Mouse (Mus musculus) forebrain, embryonic 15.5 days (tissue): ENCODE data around the gene A630001G21Rik. TPM values are rescaled to one million over a fixed set of nuclear protein-coding genes. Genes with fewer than 3 reads are reported as not detected.

Experiments
- ATAC-seq: fragments of 200-750 bp; cut with Nextera tagmentation; replicated peaks from 2 replicates; pipeline ENCODE4 v1.8.0; 2017; ENCODE audit warnings: mild to moderate bottlenecking, moderate TSS enrichment, moderate library complexity
- H3K27ac ChIP-seq: fragments of 300-500 bp; sonication (generic); replicated peaks from 2 replicates; pipeline ENCODE4 v1.5.1; 2015; ENCODE audit warnings: mild to moderate bottlenecking, inconsistent platforms
- H3K27me3 ChIP-seq: fragments of 300-500 bp; sonication (generic); 2 replicates; pipeline ENCODE4 v1.6.1; 2015; ENCODE audit warnings: inconsistent platforms
- H3K36me3 ChIP-seq: fragments of 300-500 bp; sonication (generic); 2 replicates; pipeline ENCODE4 v1.6.1; 2015; ENCODE audit warnings: mild to moderate bottlenecking, inconsistent platforms
- H3K4me1 ChIP-seq: fragments of 300-500 bp; sonication (generic); 2 replicates; pipeline ENCODE4 v1.6.1; 2015; ENCODE audit warnings: inconsistent platforms
- H3K4me2 ChIP-seq: fragments of 300-500 bp; sonication (generic); replicated peaks from 2 replicates; pipeline ENCODE4 v1.6.1; 2015; ENCODE audit warnings: mild to moderate bottlenecking, inconsistent platforms
- H3K4me3 ChIP-seq: fragments of 300-500 bp; sonication (generic); 2 replicates; pipeline ENCODE4 v1.5.1; 2015; ENCODE audit warnings: mild to moderate bottlenecking, inconsistent platforms
- H3K9ac ChIP-seq: fragments of 300-500 bp; sonication (generic); replicated peaks from 2 replicates; pipeline ENCODE4 v1.6.1; 2015; ENCODE audit warnings: mild to moderate bottlenecking, inconsistent platforms
- H3K9me3 ChIP-seq: fragments of 300-500 bp; sonication (generic); 2 replicates; pipeline ENCODE4 v1.6.1; 2016; ENCODE audit warnings: inconsistent platforms
- WGBS: fragments of 180-500 bp; shearing (Covaris S2); methylation state at CpG from one replicate; pipeline ENCODE4 v1.1.7; 2015; ENCODE audit warnings: mixed read lengths; 5-methylcytosine and 5-hydroxymethylcytosine counted together
- polyA plus RNA-seq: library from polyadenylated mRNA; unstranded; fragments of >200 nt; fragmentation: Nextera tagmentation; extraction: Ambion mirVana; gene quantifications from 2 replicates; pipeline ENCODE4 v1.2.1, GENCODE M21; 2015

A630001G21Rik gene
- polyA plus RNA-seq, 1 experiment from 2014 or later = 0.29 TPM

DNA sequence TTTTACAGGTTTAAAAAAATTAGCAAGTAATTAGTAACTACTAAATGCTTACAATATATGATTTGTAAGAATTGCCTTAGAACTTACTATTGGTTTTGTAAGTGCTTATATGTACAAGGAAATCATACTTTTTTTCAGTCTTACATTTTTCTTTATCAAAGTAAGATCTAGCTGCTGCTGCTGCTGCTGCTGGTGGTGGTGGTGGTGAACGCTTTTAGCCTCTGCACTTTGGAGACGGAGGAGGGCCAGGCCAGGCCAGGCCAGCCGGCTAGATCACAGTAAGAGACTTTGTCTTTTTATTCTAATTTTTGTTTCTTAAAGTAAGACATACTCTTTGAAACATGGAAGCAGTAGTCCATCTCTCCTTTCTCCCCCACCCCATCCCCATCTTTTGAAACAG lies 16.8 kb upstream of the A630001G21Rik start:
- H3K36me3 ChIP-seq = 0 out of 2 replicates have a peak, but pooled peaks cover 3% of the 10 kb centered on the region
- peak overlapping the region; percentile 30 for H3K4me2 ChIP-seq
- no peak overlapping the region for H3K9ac ChIP-seq
- H3K9me3 ChIP-seq = no peaks in the 10 kb centered on the region
- H3K4me3 ChIP-seq = no peak overlapping the region
- WGBS = 63% methylated on average over 3 of the region's 3 CpGs
- no peak for ATAC-seq
- no peak overlapping the region for H3K27ac ChIP-seq
- peaks cover 16% of the 10 kb centered on the region for H3K4me1 ChIP-seq
- no peaks in the 10 kb centered on the region for H3K27me3 ChIP-seq

- Histone ChIP-seq H3K36me3 (0 out of 2 replicates have a peak, but pooled peaks cover 3% of the 10 kb centered on the region), H3K9me3 (no peaks in the 10 kb centered on the region), H3K4me2 (peak overlapping the region; percentile 58), H3K4me1 (peaks cover 16% of the 10 kb centered on the region), H3K9ac (peak overlapping the region; percentile 90), H3K27me3 (no peaks in the 10 kb centered on the region), H3K4me3 (peak overlapping the region; percentile 82), H3K27ac (peak overlapping the region; percentile 95)
- peak; percentile 18 for ATAC-seq
- WGBS = under 1% methylated on average over 38 of the region's 38 CpGs
Measured at GRCm38 (mm10) chr1:85794106-85794771, 15.8 kb upstream of the A630001G21Rik start.

GRCm38 (mm10) chr1:85793208-85794105 lies 15.0 kb upstream of the A630001G21Rik start, which contains the start of gene Cab39:
TSS of gene Cab39 (plus strand) at chr1:85793441.
- Histone ChIP-seq H3K27ac (peak within 1 kb of the TSS; percentile 95), H3K36me3 (0 out of 2 replicates have a peak, but pooled peaks cover 3% of the 10 kb centered on the region), H3K4me2 (peak within 1 kb of the TSS; percentile 58), H3K27me3 (no peaks in the 10 kb centered on the region), H3K9ac (peak within 1 kb of the TSS; percentile 90), H3K4me1 (peaks cover 16% of the 10 kb centered on the region), H3K9me3 (no peaks in the 10 kb centered on the region), H3K4me3 (peak within 1 kb of the TSS; percentile 82)
- peak; percentile 96 for ATAC-seq
- WGBS = under 1% methylated on average over 103 of the region's 118 CpGs

- H3K9me3 ChIP-seq = no peaks in the 10 kb centered on the region
- no peak overlapping the region for H3K9ac ChIP-seq
- no peak overlapping the region for H3K4me3 ChIP-seq
- 0 out of 2 replicates have a peak, but pooled peaks cover 3% of the 10 kb centered on the region for H3K36me3 ChIP-seq
- H3K27me3 ChIP-seq = no peaks in the 10 kb centered on the region
- H3K4me2 ChIP-seq = no peak overlapping the region
- WGBS = 90% methylated on average over 3 of the region's 3 CpGs
- no peak for ATAC-seq
- peaks cover 16% of the 10 kb centered on the region for H3K4me1 ChIP-seq
- no peak overlapping the region for H3K27ac ChIP-seq
Measured at GRCm38 (mm10) chr1:85791476-85791875, 13.0 kb upstream of the A630001G21Rik start.

DNA sequence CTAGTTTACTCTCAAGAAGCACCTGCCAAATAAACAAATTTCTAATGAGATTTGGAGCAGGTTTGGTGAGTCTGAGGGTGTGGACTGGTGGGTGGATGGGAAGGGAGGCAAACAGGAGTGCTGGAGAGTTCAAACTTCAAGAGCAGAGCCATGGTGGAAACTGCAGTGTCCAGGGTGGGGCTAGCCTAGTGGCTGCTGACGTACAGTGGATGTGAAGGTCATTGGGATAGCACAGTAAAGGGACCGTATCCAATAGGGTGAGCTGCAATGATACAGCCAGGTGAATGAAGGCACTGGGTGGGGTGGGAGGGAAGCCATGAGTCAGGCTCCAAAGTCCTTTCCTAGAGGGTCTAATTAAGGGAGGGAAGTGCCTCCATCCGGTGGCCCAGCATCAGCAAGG lies 12.1 kb upstream of the A630001G21Rik start:
- Histone ChIP-seq H3K27ac (no peak overlapping the region), H3K27me3 (no peaks in the 10 kb centered on the region), H3K4me1 (peaks cover 9% of the 10 kb centered on the region), H3K9ac (no peak overlapping the region), H3K4me3 (no peak overlapping the region), H3K36me3 (no peaks in the 10 kb centered on the region), H3K4me2 (no peak overlapping the region), H3K9me3 (no peaks in the 10 kb centered on the region)
- no peak for ATAC-seq
- 84% methylated on average over 3 of the region's 3 CpGs for WGBS

DNA sequence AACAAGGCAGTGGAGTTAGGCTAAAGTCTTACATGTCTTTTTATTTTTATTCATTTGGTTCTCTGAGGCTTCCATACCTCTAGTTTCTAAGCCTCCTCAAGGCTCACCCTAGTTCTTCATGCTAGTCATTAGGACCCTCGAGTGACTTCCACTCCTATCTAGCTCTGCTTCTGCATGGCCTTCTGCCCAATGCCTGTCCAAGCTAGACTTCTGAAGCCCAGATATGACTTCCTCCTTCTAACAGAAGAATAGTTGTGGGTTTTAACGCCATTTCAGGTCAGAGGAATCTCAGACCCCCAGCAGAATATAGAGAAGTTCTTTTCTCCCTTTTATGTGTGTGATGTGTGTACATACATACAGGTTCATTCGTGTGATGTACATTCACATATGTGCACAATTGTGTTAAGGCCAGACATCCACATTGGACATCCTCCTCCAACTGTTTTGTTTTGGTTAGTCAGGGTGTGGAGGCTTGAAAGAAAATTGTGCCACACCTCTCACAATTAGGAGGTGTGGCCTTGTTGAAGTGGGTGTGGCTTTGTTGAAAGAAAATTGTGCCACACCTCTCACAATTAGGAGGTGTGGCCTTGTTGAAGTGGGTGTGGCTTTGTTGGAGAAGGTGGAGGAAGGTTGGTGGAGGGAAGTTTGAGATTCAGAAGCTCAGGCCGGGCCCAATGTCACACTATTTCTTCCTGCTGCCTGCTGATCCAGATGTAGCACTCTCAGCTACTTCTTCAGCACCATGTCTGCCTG lies 1.2 kb upstream of the A630001G21Rik start:
- 80% methylated on average over 4 of the region's 4 CpGs for WGBS
- H3K4me2 ChIP-seq = no peak overlapping the region
- H3K27me3 ChIP-seq = no peaks in the 10 kb centered on the region
- no peak overlapping the region for H3K9ac ChIP-seq
- no peaks in the 10 kb centered on the region for H3K9me3 ChIP-seq
- ATAC-seq = no peak
- H3K27ac ChIP-seq = no peak overlapping the region
- no peaks in the 10 kb centered on the region for H3K36me3 ChIP-seq
- no peaks in the 10 kb centered on the region for H3K4me1 ChIP-seq
- H3K4me3 ChIP-seq = no peak overlapping the region

GRCm38 (mm10) chr1:85779012-85779411 lies 569 bp upstream of the A630001G21Rik start:
- Histone ChIP-seq H3K4me1 (no peaks in the 10 kb centered on the region), H3K36me3 (no peaks in the 10 kb centered on the region), H3K4me2 (no peak overlapping the region), H3K9me3 (no peaks in the 10 kb centered on the region), H3K27ac (no peak overlapping the region), H3K27me3 (no peaks in the 10 kb centered on the region), H3K4me3 (no peak overlapping the region), H3K9ac (no peak overlapping the region)
- no peak for ATAC-seq
- 71% methylated on average over 3 of the region's 3 CpGs for WGBS

GRCm38 (mm10) chr1:85776154-85776553 lies 2.3 kb downstream of the A630001G21Rik start:
- Histone ChIP-seq H3K4me2 (no peak overlapping the region), H3K4me1 (no peaks in the 10 kb centered on the region), H3K27me3 (no peaks in the 10 kb centered on the region), H3K4me3 (no peak overlapping the region), H3K36me3 (no peaks in the 10 kb centered on the region), H3K9me3 (no peaks in the 10 kb centered on the region), H3K9ac (no peak overlapping the region), H3K27ac (no peak overlapping the region)
- 54% methylated on average over 10 of the region's 10 CpGs for WGBS
- no peak for ATAC-seq

DNA sequence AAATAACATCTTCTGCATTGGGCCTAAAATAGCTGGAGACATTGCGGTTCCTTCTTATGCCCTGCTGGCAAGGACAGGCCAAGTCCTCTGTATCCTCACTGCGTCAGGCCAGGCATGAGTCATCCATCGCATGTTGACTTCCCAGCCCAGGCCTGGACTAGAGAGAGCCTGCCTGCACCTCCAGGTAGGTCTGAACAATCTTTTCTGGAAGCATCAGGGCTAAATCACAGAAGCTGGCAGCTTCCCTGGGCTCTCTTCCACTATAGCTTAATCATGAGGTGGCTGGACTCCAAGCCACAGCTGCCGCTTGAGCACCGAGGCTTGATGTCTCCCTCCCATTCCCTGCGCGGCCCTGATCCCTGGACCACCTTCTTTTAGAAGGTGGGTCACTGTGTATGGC lies 3.3 kb downstream of the A630001G21Rik start:
- H3K9ac ChIP-seq = no peak overlapping the region
- no peaks in the 10 kb centered on the region for H3K4me1 ChIP-seq
- ATAC-seq = no peak
- H3K4me2 ChIP-seq = no peak overlapping the region
- 84% methylated on average over 7 of the region's 7 CpGs for WGBS
- H3K4me3 ChIP-seq = no peak overlapping the region
- H3K9me3 ChIP-seq = no peaks in the 10 kb centered on the region
- H3K36me3 ChIP-seq = no peaks in the 10 kb centered on the region
- H3K27me3 ChIP-seq = no peaks in the 10 kb centered on the region
- no peak overlapping the region for H3K27ac ChIP-seq

DNA sequence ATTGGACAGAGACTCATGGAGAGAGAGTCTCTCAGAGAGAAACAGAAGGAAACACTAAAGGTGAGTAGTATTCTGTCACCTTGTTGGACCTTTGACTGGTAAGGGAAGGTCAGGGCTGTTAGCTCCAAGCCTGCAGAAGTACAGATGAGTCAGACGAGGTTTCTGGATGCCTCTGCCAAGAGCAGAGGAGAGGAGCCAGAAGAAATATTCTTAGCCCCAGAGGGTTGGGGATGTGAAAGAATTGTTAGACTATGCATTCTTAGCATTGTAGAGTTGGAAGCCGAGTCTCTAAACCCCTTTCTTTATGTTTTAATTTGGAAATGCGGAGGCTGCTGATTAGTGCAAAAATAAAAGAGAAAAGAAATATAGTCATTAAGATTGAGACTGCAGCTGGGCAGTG lies 6.5 kb downstream of the A630001G21Rik start:
- no peaks in the 10 kb centered on the region for H3K27me3 ChIP-seq
- no peak overlapping the region for H3K4me3 ChIP-seq
- H3K9me3 ChIP-seq = no peaks in the 10 kb centered on the region
- H3K36me3 ChIP-seq = no peaks in the 10 kb centered on the region
- WGBS = 66% methylated on average over 3 of the region's 3 CpGs
- no peak for ATAC-seq
- no peak overlapping the region for H3K27ac ChIP-seq
- no peaks in the 10 kb centered on the region for H3K4me1 ChIP-seq
- H3K9ac ChIP-seq = no peak overlapping the region
- no peak overlapping the region for H3K4me2 ChIP-seq

- Histone ChIP-seq H3K9me3 (no peaks in the 10 kb centered on the region), H3K27ac (no peak overlapping the region), H3K36me3 (no peaks in the 10 kb centered on the region), H3K27me3 (no peaks in the 10 kb centered on the region), H3K4me3 (no peak overlapping the region), H3K9ac (no peak overlapping the region), H3K4me2 (no peak overlapping the region), H3K4me1 (no peaks in the 10 kb centered on the region)
- 58% methylated on average over 1 of the region's 1 CpGs for WGBS
- no peak for ATAC-seq
Measured at GRCm38 (mm10) chr1:85767754-85768153, 10.7 kb downstream of the A630001G21Rik start.

GRCm38 (mm10) chr1:85766120-85766519 lies 12.3 kb downstream of the A630001G21Rik start:
- ATAC-seq = no peak
- 90% methylated on average over 3 of the region's 3 CpGs for WGBS
- H3K36me3 ChIP-seq = no peaks in the 10 kb centered on the region
- no peak overlapping the region for H3K27ac ChIP-seq
- no peak overlapping the region for H3K9ac ChIP-seq
- no peaks in the 10 kb centered on the region for H3K4me1 ChIP-seq
- no peaks in the 10 kb centered on the region for H3K9me3 ChIP-seq
- H3K27me3 ChIP-seq = no peaks in the 10 kb centered on the region
- no peak overlapping the region for H3K4me3 ChIP-seq
- H3K4me2 ChIP-seq = no peak overlapping the region
